Mouse (Mus musculus): ENCODE data around the gene Hecw2. TPM values are rescaled to one million over a fixed set of nuclear protein-coding genes. Genes with fewer than 3 reads are reported as not detected.

Gene Hecw2
- polyA plus RNA-seq, 1 experiment: 9.0 TPM

DNA sequence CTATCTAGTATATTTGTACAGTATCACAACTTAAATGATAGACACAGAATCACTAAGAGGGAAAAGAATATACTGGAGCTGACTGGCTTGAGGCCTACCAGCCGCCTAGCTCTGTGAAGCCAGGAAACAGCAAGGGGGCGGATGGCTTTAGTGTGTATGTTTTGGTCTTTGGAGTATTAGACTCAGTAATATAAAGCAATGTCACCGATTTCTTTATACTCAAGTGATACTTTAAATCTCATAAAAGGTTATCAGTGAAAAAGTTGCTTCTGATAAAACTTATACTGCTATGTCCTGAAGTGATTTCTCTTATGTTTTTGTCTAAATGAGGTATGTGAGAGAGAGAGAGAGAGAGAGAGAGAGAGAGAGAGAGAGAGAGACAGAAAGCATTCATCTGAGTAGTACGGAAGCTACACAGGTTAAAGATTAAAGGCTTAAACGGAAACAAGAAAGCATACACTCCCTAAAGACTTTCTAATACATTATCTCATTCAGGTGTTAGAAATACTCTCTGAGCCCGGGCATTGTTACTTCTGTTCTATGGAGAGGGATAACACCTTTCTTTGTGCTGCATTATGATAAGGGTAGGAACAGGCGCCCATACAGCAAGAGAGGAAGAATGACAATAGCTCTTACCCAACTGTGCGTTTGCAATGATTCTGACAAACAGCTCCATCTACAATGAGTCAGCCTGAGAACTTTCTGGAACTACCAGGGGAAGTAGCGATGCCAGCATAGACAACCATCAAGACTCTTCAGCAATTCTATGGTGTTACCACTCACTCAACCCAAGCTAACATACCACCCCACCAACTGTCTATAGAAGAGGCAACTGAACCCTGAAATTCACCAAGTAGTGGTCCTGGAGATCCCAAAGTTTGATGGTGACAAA lies 370.3 kb downstream of the Hecw2 start:
- no peak for DNase-seq
- H3K4me3 ChIP-seq (replicated peaks; ENCODE audit: insufficient read depth, low read depth, low read length): no peak overlapping the region
- H3K27ac ChIP-seq (ENCODE audit: insufficient read depth, low read length): no peak overlapping the region
- no peaks in the 10 kb centered on the region for H3K4me1 ChIP-seq (ENCODE audit: control insufficient read depth, insufficient read depth, low read length)
- 68% methylated on average over 9 of the region's 9 CpGs for WGBS
- TF ChIP-seq CTCF (IDR thresholded peaks at IDR 0.05; ENCODE audit: borderline replicate concordance, insufficient read depth, low read depth, low read length) (no peak), POLR2A (IDR thresholded peaks at IDR 0.05; ENCODE audit: borderline replicate concordance, insufficient read depth, low read length) (no peak)
- H3K27me3 ChIP-seq (ENCODE audit: control insufficient read depth, insufficient read depth, low read length): no peaks in the 10 kb centered on the region

DNA sequence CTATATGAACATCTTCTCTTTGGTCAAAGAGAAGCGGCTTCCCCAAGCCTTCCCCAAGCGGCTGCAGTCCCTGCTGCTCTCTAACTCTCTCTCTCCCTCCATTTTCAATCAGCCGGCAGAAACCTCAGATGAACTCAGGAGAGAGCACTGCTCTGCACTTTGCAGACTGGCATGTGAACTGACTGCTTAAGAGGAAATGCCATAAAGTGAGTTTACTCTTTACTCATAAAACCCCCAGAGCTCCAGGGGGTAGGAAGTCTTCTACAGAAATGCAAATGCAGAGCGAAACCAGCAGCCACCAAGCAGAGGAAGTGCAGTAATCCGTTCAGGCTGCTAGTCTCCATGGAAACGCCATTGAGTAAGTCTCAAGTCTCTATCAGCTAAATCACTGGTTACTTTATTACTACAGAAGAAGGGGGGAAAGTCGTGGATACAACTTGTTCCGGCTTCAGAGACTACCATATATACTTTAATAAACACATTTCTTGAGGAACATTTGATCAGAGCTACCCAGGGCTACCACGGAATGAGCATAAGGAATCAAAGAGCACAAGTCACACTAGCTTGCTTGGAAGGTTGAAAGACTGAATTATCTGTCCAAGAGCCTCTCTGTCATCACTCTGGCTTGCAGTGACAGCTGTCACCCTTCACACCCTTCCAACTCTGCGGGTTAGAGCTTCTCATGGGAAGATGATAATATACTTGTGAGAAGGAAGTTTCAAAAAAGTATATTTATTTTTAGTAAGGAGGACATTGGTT lies 371.1 kb downstream of the Hecw2 start:
- Histone ChIP-seq H3K27ac (ENCODE audit: insufficient read depth, low read length) (0 out of 2 replicates have a peak overlapping the region, but pooled peaks have one; percentile 4), H3K27me3 (ENCODE audit: control insufficient read depth, insufficient read depth, low read length) (no peaks in the 10 kb centered on the region), H3K4me3 (replicated peaks; ENCODE audit: insufficient read depth, low read depth, low read length) (no peak overlapping the region), H3K4me1 (ENCODE audit: control insufficient read depth, insufficient read depth, low read length) (no peaks in the 10 kb centered on the region)
- TF ChIP-seq CTCF (IDR thresholded peaks at IDR 0.05; ENCODE audit: borderline replicate concordance, insufficient read depth, low read depth, low read length) (no peak), POLR2A (IDR thresholded peaks at IDR 0.05; ENCODE audit: borderline replicate concordance, insufficient read depth, low read length) (no peak)
- peak in 1 of 2 experiments; percentile 9 for DNase-seq
- WGBS: 15% methylated on average over 10 of the region's 10 CpGs

DNA sequence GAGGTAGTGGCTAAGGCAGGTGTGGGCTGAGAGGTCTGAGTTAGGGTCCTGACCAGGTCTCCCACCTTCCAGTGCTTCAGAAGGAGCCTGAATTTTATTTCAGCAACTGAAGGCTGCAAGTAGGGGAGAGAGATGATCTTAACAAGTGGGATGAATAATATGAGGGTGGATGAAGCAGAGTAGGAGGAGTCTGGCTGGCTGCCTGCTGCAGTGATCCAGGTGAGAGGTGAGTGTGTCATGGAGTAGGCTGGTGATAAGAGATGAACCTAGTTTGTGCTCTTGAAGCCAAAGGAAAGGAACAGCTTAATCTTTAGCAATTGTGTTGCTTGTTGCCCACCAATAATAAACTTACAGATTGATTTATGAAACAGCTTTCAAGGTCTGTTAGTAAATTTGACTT lies 373.0 kb downstream of the Hecw2 start:
- TF ChIP-seq POLR2A (IDR thresholded peaks at IDR 0.05; ENCODE audit: borderline replicate concordance, insufficient read depth, low read length) (no peak), CTCF (IDR thresholded peaks at IDR 0.05; ENCODE audit: borderline replicate concordance, insufficient read depth, low read depth, low read length) (no peak)
- no peaks in the 10 kb centered on the region for H3K27me3 ChIP-seq (ENCODE audit: control insufficient read depth, insufficient read depth, low read length)
- H3K27ac ChIP-seq (ENCODE audit: insufficient read depth, low read length): no peak overlapping the region
- no peak for DNase-seq
- no peak overlapping the region for H3K4me3 ChIP-seq (replicated peaks; ENCODE audit: insufficient read depth, low read depth, low read length)
- no peaks in the 10 kb centered on the region for H3K4me1 ChIP-seq (ENCODE audit: control insufficient read depth, insufficient read depth, low read length)

DNA sequence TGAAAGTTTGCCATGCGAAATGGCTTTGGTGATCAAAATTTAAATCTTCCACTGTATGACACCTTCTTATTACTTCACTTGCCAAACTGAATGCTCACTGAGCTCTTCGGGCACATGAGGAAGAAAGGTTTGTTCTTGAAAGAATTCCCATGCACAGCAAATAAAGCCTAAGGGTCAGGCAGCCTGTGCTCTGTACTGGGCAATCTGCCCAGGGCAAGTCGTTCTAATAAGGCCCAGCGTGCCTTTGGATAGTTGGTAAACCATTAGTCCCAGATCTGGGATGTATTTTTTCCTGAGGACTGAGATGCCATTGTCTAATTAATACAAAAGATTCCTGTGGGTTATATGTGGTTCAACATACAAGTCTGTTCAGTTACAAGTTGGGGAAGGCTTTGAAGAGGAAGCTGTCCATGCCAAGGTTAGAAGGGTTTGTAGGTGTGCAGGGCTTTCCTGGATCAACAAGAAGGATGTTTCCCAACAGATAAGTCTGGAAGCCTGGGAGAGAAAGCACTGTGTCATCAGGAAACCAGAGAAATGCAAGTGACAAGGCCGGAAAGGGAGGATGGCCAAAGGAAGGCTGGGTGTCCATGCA lies 374.8 kb downstream of the Hecw2 start:
- Histone ChIP-seq H3K4me3 (replicated peaks; ENCODE audit: insufficient read depth, low read depth, low read length) (no peak overlapping the region), H3K4me1 (ENCODE audit: control insufficient read depth, insufficient read depth, low read length) (no peaks in the 10 kb centered on the region; the same call in 1 of the 2 replicates), H3K27ac (ENCODE audit: insufficient read depth, low read length) (no peak overlapping the region), H3K27me3 (ENCODE audit: control insufficient read depth, insufficient read depth, low read length) (no peaks in the 10 kb centered on the region)
- no peak for TF ChIP-seq CTCF (IDR thresholded peaks at IDR 0.05; ENCODE audit: borderline replicate concordance, insufficient read depth, low read depth, low read length)
- no peak for TF ChIP-seq POLR2A (IDR thresholded peaks at IDR 0.05; ENCODE audit: borderline replicate concordance, insufficient read depth, low read length)
- 50% methylated on average over 5 of the region's 5 CpGs for WGBS
- no peak for DNase-seq

DNA sequence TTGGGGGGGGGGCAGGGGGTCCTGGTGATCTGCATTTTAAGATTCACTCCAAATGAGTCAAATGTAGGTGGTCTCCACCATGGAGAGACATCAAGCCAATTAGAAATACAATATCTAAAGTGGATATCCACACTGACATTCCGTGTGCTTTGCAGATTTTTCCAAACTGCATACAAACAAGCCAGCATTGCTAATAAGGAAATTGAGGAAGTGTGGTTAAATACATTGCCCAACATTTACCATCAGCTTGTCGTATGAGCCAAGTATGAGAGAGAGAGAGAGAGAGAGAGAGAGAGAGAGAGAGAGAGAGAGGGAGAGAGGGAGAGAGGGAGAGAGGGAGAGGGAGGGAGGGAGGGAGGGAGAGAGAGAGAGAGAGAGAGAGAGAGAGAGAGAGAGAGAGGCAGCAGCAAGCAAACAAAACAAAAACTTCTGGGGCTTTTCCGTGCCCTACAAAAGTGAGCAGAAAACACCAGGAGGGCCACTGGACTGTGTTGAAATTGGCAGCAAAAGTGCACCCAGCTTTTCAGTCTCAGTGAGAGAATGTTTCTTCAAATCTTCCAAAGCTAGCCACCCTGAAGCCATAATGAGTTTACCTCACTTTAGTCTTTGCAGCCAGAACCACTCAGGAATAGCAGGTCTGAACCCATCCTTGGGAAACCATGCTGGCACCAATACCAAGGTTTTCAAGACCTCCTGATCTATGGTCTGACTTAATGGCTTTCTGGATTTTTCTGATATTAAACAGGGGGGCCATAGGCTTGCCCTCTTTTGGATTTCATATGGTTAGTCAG lies 376.7 kb downstream of the Hecw2 start:
- DNase-seq: no peak
- Histone ChIP-seq H3K4me3 (replicated peaks; ENCODE audit: insufficient read depth, low read depth, low read length) (no peak overlapping the region), H3K27ac (ENCODE audit: insufficient read depth, low read length) (no peak overlapping the region), H3K4me1 (ENCODE audit: control insufficient read depth, insufficient read depth, low read length) (no peaks in the 10 kb centered on the region; the same call in 1 of the 2 replicates), H3K27me3 (ENCODE audit: control insufficient read depth, insufficient read depth, low read length) (no peaks in the 10 kb centered on the region)
- 37% methylated on average over 3 of the region's 3 CpGs for WGBS
- TF ChIP-seq POLR2A (IDR thresholded peaks at IDR 0.05; ENCODE audit: borderline replicate concordance, insufficient read depth, low read length) (no peak), CTCF (IDR thresholded peaks at IDR 0.05; ENCODE audit: borderline replicate concordance, insufficient read depth, low read depth, low read length) (no peak)

DNA sequence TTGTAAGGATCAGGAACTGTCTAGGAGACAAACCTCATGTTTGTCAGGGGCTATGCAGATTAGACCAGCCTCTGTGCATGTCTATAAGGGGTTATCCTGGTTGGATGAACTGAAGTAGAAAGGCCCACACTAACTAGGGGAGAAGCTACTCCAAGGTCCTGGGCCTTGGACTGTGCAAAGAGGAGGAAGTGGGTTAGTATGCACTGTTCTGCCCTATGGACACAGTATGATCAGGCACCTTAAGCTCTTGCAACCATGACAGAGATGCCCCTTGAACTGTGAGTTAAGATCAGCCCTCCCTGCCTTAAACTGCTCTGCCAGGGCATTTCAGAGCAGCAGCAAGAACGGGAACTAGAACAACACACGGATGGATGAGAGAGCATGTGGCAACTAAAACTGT lies 378.6 kb downstream of the Hecw2 start:
- H3K27me3 ChIP-seq (ENCODE audit: control insufficient read depth, insufficient read depth, low read length): no peaks in the 10 kb centered on the region
- no peak overlapping the region for H3K4me3 ChIP-seq (replicated peaks; ENCODE audit: insufficient read depth, low read depth, low read length)
- H3K27ac ChIP-seq (ENCODE audit: insufficient read depth, low read length): no peak overlapping the region
- no peaks in the 10 kb centered on the region; the same call in 1 of the 2 replicates for H3K4me1 ChIP-seq (ENCODE audit: control insufficient read depth, insufficient read depth, low read length)
- DNase-seq: no peak
- TF ChIP-seq POLR2A (IDR thresholded peaks at IDR 0.05; ENCODE audit: borderline replicate concordance, insufficient read depth, low read length): no peak
- no peak for TF ChIP-seq CTCF (IDR thresholded peaks at IDR 0.05; ENCODE audit: borderline replicate concordance, insufficient read depth, low read depth, low read length)
- 80% methylated on average over 2 of the region's 2 CpGs for WGBS
